Mouse (Mus musculus) skeletal muscle tissue, adult 2 months (tissue): Measurements from ENCODE around the gene Myadm.
"Not testable (repeated sequence)": the region's sequence is repeated elsewhere in the genome, so short reads cannot be mapped to it uniquely, and the experiment has no call there.

Source experiments
- DNase-seq: peaks from one replicate; pipeline ENCODE4 v3.0.0-alpha.2; 2012; ENCODE audit warnings: low read depth, low spot score

The Myadm gene

DNA sequence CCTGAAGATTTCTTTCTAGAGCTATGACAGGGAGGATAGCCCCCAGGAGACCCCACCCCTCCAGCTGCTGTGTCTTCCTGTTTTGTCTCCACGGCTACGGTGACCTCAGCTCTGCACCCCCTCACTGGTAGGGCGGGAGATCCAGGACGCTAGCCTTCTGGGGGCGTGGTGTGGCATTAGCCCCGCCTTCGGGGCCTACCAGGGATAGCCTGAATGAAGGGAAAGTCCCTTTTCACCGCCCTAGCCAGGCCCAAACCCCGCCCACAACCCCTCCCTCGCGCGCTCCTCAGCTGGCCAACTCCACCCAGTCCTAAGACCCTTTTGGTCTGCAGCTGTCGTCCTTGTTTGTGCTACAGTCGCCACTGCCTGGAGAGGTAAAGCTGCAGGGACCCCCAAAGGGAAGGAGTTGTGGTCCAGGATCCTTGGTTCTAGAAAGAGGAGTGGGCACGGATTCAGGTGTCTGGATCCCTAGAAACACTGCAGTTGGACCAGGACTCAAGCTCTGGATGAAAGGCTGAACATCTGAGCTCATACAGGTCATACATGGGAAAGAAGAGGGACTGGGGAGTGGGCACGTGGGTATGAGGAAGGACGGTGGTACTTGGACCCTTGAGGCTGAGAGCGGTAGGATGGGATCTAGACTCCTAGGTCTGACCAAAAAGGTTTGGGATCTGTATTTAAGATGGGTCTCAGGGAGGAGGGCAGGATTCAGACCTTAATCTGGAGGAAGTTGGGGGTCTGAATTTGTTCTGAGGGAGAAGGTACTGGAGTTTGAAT is 1.6 kb downstream of the Myadm start:
- DNase-seq = peak; percentile 94

DNA sequence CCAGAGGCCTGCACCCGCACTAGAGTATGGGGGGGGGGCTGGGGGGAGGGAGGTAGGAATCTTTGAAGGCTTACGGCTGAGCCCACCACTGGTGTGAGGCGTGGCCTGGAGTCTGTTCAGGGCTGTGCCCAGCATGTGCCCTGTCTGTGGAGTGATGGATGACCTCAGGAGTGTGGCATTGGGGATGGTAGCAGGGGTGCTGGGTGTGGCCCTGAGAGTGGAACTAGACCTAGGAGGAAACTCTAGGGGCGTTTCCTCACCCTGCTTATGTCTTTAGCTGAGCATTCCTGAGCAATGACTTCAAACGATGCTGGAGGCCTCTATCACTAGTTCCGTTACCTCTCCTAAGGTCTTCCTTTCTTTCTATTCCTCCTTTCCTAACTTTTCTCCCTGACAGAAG is 2.3 kb downstream of the Myadm start:
- DNase-seq = no peak

DNA sequence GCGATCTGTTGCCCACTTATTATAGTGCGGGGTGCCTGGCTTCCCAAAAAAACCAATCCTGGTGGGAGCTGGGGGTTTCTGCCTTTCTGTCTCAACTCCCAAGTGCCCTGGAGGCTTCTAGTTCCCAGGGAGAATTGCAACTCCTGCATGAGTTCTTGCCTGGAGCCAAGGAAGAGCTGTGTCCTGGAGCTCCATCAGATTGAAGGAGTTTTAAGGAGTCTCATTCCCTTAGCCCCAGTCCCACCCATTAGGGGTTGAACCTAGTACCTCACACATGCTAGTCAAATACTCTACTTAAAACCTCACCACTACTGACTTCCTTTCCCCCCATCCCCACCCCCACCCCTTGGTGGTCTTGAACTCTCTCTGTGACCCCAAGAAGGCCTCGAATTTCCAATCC is 2.9 kb downstream of the Myadm start:
- no peak for DNase-seq

DNA sequence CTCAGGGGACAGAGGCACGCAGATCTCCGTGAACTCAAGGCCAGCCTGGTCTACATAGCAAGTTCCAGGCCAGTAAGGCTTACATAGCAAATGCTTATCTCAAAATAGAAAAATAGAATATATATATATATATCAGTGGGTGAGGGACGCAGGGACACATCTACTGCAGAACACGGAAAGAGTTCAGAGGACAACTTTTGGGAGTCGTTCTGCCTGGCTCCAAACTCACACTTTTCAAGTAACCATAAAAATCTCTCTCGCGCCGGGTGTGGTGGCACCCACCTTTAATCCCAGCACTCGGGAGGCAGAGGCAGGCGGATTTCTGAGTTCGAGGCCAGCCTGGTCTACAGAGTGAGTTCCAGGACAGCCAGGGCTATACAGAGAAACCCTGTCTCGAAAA is 3.4 kb downstream of the Myadm start:
- not testable (repeated sequence) for DNase-seq

DNA sequence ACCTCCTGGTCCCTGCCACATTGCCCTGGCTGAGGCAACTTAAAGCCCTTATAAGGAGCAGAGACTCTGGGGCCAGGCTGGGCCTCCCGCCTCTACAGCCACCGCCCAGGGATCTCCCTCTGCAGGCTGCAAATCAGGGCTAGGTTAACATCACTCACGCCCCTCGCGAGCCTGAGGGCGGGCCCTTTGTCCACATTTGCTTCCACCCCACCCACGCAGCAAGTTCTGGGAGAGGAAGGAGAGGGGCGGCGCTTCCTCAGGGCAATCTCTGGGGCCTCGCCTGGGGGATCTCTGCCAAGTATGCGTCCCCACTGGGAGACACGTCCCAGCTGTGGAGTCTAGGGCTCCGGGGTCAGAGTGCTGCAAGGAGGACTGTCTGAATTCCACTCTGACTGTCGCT is 3.9 kb downstream of the Myadm start:
- DNase-seq = peak; percentile 91

DNA sequence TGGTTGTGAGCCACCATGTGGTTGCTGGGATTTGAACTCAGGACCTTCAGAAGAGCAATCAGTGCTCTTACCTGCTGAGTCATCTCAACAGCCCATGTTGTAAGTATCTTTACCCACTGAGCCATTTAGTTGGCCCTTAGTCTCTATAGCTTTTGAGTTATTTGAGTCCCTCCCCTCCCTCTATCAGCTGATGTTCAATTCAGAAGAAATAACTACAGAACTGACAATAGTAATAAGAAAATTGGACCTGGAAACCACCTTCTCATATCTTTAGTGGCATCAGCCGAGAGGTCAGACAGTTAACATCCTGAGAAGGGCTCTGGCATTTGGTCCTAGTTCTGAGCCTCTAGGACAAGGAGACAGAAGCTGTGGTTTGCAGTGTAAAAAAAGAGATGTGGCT is 5.9 kb downstream of the Myadm start:
- no peak for DNase-seq

DNA sequence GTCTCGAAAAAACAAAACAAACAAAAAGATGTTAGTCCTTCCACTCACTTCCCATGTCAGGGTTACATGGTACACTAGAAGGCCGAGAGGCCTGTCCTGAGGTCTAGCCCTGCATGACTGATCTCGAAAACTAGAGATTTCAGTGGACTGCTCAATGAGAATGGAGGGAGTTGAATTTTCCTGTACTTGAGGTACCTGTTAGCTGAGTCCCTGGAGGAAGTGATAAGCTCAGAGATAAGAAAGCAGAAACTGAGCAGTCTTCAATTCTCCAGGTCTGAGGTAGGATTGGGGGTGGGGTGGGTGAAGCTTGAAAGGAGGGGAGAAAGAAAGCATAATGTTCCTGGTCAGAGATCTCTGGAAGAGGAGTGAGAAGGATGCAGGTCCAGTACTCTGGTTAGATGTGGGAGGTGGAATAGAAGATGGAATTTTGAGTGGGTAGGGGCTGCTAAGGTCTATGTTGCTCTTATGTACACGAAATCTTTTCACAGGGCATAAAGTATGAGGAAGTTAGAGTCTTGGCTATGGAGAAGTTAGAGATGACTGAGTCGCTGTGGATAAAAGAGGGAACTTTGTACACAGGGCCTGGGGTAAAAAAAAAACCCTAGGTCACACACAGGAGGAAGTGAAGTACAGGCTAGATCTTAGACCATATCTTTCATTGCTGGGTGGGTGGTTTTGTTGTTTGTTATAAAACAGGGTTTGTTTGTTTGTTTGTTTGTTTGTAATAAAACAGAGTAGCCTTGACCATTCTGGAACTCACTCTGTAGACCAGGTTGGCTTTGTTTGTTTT is 6.6 kb downstream of the Myadm start:
- no peak for DNase-seq

DNA sequence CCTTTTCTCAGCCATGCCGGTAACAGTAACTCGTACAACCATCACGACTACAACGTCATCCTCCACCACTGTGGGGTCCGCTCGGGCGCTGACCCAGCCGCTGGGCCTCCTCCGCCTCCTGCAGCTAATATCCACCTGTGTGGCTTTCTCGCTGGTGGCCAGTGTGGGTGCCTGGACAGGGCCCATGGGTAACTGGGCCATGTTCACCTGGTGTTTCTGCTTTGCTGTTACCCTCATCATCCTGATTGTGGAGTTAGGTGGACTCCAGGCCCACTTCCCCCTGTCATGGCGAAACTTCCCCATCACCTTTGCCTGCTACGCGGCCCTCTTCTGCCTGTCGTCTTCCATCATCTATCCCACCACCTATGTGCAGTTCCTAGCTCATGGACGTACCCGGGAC is 7.8 kb downstream of the Myadm start:
- DNase-seq = no peak

DNA sequence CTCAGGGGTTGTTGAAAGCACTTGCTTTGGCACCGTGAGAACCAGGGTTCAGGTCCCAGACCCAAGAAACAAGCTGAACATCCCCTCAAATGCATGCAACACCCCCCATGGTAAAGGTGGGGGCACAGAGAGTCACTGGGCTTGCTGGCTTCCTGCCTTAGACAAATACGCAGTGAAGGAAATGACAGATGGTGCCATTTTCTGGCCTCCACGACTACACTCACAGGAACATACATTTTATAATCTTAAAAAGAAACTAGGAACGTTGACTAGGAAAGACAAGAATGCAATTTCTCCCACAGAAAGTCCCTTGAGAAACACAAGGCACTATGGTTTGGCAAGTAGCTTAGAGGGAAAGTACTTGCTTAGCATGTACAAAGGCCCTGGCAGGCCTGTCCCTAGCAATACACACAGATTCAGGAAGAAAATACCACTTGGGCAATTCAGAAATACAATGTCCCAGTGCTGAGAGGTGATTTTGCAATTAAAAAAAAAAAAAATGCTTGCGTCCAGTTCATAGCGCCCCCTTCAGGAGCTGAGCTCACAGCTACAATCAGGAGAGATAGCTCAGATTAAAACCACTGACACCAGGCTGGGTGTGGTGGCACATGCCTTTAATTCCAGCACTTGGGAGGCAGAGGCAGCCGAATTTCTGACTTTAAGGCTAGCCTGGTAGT is 11.2 kb downstream of the Myadm start:
- no peak for DNase-seq

DNA sequence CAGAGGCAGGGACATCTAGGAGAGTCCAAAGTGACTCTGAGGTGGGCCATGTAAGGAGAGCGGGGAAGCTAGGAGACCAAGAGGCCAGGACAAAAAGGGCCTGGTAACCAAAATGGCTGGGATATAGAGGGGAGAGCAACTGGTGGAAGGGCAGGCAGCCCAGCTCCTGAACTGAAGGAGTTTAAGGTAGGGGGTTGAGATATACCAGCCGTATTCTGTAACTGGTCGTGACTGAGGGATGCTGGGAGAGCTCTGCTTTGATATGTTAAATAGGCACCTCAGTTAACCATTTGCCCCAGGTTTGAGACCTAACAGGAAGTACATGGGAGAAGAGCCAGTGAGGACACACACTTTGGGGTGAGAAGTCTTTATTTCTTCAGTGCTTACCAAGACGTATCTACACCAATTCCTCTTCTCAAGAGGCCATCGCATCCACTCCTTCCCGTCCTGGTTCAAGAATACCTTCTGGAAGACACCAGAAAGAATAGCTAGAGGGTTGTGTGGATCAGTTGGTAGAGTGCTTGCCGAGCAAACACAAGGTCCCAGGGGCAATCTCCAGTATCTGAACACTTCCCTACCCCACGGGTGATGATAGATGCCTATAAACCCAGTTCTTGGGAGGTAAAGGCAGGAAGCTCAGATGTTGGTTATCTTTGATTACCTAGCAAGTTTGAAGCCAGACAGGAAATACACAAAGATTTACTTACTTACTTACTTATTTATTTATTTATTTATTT is 12.2 kb downstream of the Myadm start:
- no peak for DNase-seq

DNA sequence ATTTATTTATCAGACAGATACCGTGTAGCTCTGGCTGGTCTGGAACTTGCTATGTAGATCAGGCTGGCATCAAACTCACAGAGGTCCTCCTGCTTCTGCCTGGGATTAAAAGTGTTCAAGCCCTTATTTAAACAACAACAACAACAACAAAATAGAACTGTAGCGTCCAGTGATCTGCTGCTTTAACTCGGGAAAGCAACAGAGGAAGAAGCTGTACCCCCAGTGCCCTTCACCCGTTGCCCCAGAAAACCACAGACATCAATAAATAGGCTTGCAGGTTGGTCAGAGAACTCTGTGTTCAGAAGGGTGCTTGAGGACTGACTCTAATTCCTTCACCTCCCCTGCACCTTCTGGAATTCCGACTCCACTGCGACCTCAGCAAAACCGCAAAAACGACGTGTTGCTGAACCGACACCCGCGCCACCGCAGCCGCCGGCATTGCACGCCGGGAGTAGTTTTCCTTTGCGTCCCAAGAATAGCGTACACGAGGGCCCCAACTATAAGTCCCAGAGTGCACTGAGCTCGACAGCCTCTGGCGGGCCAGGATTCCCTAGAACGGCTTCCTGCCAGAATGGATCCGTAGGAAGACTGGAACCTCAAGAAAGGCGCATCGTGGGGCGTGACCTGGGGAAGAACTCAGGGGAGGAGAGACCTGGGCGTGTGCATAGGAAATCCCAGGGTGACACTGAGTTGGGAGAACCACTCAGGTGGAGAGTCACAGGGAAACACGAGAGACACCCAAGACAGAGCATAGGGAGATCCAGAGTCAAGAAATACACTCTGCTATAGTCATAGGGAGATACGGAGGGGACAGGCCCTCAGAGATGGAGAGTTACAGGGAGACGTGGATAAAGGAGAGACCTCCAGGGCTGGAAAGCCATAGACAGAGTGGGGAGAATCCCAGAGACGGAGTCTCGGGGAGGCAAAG is 13.0 kb downstream of the Myadm start:
- no peak for DNase-seq

DNA sequence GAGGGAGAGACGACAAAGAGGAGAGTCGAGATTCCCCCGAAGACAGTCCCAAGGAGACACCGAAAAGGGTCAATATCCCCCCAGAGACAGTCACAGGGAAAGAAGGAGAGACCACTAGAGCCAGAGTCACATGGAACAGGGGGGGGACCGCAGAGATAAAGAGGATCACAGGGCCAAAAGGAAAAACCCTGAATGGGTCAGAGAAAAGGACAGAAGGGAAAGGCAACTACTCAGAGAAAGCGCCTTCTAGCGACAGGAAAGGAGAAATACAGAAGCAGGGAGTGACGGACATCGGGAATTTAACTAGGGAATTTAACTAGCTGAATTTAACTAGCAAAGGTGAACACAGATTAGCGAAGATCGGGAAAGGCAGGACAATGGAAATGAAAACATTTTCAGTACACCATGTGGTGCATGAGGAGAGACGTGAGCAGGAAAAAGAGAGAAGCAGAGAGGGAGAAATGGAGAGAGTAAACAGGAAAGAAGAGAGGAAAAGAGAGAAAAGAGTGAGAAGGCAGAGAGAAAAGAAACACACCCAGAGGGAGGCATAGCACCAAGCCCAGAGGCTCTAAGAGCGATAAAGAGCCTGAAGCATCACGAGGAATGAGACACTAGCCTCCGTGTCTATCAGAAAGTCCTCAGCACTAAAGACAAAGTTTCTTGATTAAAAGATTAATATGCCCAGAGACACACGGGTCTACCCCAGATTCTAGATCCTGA is 13.8 kb downstream of the Myadm start:
- DNase-seq = no peak

DNA sequence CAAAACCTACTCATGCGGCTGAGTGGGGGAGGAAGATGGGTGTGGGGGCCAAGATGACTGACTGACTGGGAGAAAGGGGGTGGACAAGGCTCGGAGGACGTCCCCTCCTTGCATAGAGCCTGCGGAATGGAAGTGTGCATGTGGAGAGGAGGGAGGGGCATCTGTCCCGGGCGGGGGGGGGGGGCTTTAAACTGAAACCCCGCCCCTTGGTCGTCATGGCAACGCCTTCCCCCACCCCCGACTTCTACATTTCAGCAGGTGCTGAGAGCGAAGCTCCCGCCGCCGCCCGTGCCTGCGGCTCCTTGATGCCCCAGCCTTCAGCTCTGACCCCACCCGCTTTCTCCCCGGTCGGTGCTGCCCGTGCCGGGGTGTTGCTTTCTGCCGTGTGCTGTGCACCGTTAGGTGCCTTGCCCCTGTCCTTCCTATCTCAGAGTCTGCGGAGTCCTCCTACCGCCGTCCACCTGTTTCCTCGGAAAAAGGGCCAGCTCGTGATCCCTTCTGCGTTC is 14.4 kb downstream of the Myadm start:
- no peak for DNase-seq

DNA sequence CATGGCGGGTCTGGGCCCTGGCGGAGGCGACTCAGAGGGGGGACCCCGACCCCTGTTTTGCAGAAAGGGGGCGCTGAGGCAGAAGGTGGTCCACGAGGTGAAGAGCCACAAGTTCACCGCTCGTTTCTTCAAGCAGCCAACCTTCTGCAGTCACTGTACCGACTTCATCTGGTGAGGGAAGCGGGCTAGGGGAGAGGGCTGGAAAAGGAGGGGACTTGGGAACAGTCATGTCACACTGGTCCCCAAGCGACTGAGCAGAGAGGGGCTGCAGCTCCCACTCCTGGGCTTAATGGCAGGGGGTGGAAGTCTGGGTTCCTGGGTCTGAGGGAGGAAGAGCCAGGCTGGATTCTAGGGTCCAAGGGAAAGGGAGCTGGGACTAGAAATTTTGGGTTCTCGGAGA is 14.9 kb downstream of the Myadm start:
- no peak for DNase-seq

DNA sequence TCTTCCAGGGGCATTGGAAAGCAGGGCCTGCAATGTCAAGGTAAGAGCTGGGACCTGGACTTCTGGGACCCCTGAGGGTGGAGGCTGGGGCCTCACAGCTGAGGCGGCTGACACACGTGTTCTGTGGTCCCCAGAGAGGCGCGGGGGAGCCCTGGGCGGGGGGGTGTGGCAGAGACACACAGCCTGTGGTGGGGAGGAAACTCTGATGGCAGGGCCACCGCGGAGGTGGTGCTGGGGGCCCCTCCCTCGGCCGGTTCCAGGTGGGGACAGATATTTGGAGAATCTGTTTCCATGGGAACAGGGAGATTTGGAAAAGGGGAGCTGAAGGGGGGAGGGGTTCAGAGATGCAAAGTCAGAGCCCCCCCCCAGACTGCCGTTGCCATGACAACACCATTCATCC is 15.4 kb downstream of the Myadm start:
- no peak for DNase-seq

DNA sequence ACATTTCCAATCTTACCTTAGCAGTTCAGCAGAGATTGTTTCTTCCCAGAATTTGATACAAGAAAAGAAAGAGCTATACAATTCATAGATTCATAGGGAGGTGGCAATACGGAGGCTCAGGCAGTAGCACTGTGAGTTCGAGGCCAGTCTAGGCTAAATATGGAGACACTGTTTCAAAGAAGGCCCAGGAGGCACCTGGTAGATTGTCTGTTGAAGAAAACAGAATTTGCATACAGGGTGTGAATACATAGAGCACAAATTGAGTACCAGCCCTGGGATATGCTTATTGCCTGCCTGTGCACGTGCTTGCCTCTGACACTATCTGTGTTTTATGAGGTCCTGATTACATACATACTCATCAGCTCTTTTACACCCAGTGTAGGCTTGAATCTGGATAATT is 17.5 kb downstream of the Myadm start:
- no peak for DNase-seq

DNA sequence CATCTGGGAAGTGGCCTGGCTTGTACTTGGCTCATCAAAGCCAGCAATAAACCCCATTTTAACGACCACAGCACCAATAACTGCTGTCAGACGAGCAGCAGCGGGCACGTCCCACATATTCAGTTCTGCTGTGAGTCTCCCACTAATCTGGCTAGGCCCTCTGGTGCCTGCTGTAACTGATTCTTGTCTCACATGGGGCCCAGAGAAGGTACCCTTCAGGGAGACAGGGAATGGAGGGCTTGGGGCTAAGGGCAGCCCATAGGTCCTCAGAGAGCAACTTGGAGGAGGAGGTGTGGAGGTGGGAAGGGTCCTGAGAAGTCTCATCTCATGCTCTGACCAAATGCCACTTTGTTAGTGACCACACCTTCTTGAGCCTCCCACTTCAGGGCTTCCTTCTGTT is 19.8 kb downstream of the Myadm start:
- DNase-seq = no peak

DNA sequence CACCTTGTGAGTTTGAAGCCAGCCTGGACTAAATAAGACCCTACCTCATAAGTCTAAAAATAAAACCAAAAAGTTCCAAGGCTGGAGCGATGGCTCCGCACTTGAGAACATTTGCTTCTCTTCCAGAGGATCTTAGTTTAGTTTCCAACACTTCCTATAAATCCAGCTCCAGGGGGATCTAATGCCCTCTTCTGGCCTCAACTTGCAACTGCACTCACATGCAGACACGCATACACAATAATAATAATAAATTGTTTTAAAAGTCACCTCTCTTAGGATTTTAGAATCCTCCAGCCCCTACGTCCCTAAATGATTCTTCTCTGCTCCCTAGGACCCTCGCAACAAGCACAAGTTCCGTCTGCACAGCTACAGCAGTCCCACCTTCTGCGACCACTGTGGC is 21.4 kb downstream of the Myadm start:
- no peak for DNase-seq

DNA sequence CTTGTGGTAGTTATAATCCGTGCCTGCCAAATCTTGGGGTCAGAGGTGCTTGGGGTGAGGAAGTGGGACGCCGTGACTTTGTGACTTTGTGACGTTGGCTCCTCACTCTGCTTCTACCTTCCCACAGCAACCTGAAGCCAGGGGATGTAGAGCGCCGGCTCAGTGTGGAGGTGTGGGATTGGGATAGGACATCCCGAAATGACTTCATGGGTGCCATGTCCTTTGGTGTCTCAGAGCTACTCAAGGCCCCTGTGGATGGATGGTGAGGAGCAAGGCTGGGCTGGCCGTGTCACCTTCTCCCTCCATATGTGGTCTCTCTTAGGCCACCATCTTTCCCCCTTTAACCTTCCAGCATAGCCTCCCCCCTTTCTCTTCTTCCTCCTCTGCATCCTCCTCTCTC is 24.7 kb downstream of the Myadm start:
- no peak for DNase-seq

DNA sequence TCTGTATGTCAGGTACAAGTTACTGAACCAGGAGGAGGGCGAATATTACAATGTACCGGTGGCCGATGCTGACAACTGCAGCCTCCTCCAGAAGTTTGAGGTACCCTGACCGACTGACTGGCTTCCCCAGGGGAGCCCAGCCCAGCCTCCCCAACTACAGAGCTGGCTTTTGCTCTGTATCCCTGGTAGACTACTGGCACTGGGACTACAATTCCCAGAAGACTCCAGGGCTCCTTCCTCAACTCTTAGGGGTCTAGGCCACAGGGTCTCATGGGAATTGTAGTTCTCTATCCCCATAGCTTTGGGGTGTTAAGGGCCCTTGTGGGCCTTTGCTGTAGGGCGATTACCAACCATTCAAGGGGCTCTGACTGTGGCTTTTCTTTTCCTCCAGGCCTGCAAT is 25.2 kb downstream of the Myadm start:
- no peak for DNase-seq
